Mouse (Mus musculus) thymus, adult 18-20 months (tissue): ENCODE results near the gene Rapgef6.
"Not testable (repeated sequence)": the region's sequence is repeated elsewhere in the genome, so short reads cannot be mapped to it uniquely, and the experiment has no call there.

ENCODE experiments used
- DNase-seq, 2 experiments: peaks; one replicate each; pipeline ENCODE4 v3.0.0; 2022; ENCODE audit warnings: mixed read lengths in 2 of 2

The Rapgef6 gene

DNA sequence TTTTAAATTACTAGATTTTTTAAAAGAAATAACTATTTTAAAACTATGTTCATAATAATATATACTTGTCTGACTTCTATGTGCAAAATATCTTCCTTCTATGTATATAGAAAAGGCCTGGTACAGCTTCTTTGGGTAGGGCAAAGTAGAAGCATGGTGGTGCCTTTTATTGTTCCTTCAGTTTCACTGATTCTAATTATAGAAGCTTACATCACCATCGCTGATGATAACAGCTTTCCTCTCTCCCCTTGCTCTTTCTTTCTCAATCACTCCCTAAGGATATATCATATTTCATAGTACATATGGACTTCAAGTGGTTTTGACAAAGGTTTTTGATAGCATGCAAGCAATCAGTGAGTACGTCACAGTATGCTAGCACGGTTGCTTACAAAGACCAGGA is 69.9 kb downstream of the Rapgef6 start:
- DNase-seq, result no peak

DNA sequence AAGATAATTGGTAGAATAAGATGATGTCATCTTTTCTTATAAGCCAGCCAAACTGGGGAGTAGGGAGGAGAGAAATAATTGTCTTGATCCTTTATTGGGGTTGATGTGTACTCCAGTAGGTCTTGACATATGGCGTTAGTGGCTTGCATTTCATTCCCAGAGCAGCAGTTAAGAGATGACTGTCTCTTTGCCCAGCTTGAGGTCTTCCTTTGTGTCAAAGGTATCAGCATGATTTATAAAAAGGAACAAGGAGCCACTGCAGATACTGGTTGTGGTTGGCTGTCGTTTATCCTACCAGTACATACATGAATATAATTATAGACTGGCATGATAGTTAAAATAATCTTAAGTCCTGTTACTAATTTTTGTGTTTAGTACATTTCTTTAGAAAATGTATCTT is 71.4 kb downstream of the Rapgef6 start:
- no peak for DNase-seq

DNA sequence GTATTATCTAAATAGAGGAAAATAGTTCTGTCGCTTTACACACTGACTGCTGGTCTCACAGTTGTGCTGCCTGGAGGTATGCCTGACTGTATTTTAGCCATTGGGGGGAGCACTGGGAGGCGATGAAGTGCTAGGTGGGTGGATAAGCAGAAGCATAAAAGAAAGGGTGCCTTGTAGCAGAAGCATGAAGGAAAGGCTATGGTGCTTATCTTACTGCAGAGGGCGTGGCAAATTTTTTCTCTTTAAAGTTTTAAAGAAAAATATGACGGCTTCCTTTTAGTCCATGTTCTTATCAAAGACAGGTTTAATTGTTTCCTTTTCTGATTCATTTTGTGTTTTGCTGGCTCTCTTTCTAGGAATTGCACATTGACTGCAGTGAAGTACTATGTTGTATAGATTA is 72.4 kb downstream of the Rapgef6 start:
- DNase-seq, result no peak

DNA sequence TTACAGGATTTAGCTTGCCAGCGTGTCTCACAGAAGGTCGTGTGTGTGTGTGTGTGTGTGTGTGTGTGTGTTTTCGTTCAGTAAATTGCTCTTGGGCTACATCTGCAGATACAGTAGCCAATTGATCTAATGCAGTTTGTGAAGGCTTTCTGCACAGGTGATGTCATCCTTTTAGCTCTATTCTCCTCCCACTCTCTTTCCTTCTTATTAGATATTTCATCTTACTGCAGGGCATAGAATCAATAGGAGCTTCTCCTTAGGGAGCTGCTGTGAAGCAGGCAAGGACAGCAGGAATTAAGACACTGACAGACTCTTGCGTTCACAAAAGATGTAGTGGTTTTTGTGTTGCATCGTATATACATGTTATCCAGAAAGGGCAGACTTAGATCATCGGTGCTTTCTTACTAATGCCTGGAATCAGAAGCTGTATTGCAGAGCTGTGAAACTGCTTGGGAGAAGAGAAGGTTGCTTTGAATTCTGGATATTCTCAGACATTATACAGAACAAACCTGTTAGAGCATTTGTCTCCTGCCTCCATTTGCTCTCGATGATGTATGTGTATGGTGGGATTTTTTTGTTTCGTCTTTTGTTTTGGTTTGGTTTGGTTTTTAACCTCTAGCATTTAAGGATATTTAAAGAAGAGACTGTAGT is 73.4 kb downstream of the Rapgef6 start:
- DNase-seq, result no peak

DNA sequence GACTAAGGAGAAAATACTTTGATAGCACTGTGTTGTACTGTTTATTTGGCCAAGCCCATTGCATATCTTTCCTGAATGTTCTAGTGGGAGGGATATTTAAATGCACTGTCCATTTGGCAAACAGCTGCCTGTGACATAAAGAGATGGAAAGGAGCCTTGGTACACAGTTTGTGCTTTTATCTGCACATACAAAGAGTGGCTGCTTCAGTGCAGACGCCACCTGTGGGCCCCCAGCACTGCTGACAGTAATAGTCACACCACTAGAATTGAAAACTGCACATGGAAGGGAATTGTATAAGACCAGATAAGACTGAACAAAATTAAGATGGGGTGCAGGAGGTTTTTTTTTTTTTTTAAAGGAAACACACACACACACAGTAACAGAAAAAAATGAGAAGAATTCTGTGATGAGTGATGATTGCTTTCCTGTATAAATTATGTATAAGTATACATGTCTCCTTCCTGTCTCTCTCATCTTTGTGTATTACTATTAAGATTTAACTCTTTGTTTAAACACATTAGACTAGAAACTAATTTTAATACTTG is 75.3 kb downstream of the Rapgef6 start:
- DNase-seq, result no peak

GRCm38 (mm10) chr11:54601121-54601520 is 78.5 kb downstream of the Rapgef6 start:
- no peak for DNase-seq

GRCm38 (mm10) chr11:54602764-54603163 is 80.1 kb downstream of the Rapgef6 start:
- not testable (repeated sequence) for DNase-seq

GRCm38 (mm10) chr11:54604415-54604814 is 81.8 kb downstream of the Rapgef6 start:
- no peak for DNase-seq

DNA sequence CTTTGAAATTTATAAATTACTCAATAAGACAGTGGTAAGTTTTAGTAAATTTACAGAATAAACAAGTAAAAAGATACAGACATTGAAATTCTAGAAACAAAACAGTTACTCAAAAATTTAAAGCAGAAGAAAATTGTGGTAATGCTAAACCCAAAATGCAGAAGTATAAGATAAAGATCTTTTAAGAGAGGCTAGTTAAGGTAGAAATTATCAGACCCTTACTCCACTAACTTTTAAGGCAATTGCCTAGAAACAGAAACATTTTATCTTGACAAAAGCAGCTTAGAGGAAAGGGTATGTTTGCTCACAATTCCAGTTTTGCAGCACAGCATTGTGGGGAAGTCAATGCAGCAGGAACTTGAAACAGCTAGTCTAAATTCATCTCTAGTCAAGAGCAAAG is 91.0 kb downstream of the Rapgef6 start:
- no peak for DNase-seq

DNA sequence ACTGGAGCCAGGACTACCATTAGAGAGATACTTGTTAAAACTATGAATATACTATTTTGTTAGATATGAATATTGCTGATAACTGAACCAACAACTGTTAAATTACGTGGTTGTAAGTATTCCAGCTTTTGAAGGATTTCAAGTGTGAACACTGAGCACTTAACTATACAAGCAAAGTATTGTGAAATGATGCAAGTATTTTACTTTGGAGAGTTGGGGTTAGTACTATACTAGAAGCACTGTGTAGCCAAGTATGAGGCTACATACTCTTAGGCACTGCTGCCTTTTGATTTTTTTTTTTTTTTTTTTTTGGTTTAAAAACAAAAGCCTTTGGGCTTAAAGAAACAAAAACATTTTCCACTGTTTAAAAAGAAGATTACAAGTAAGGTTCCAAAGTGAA is 91.9 kb downstream of the Rapgef6 start:
- DNase-seq, result no peak

GRCm38 (mm10) chr11:54618841-54619240 is 96.2 kb downstream of the Rapgef6 start:
- no peak for DNase-seq

DNA sequence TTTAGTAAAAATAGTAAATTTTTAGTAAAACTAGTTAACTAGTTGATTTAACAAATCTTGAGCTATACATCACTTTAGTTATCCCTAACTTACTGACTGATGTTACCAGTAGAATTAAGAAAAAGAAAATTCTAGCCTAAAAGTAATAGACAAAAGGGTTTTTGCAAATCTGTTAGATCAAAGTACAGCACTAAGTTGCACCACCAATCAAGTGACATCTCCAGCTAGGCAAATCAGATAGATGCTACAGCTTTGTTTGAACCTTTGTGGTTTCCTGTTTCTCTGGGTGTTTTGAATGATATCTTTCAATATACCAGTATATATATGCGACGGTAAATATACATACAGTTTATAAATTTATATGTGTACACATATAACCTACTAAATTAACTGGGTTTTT is 99.1 kb downstream of the Rapgef6 start:
- no peak for DNase-seq

GRCm38 (mm10) chr11:54626905-54627304 is 104.3 kb downstream of the Rapgef6 start:
- no peak for DNase-seq

- DNase-seq, result no peak
Measured at GRCm38 (mm10) chr11:54646420-54646819, 123.8 kb downstream of the Rapgef6 start.

- DNase-seq, result no peak
Measured at GRCm38 (mm10) chr11:54648573-54648972, 125.9 kb downstream of the Rapgef6 start.

GRCm38 (mm10) chr11:54655420-54655819 is 132.8 kb downstream of the Rapgef6 start:
- DNase-seq, result no peak

- DNase-seq, result no peak
Measured at GRCm38 (mm10) chr11:54673575-54674298, 151.1 kb downstream of the Rapgef6 start.

GRCm38 (mm10) chr11:54675792-54676489 is 153.3 kb downstream of the Rapgef6 start:
- no peak for DNase-seq

DNA sequence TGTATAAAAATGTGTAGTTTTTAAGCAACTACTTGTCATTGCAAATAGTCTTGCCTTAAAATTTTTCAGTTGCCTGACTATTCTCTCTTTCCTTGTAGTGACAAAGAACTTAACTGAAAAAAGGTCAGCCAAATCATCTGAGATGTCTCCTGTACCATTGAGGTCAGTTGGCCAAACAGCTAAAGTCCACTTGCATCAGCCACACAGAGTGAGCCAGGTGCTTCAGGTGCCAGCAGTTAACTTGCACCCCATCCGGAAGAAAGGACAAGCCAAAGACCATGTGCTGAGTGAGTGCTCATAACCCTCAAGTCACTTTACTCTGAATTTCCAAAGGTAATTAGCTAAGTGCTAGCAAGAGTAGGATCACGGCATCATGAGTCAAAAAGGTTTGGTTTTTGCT is 156.5 kb downstream of the Rapgef6 start:
- DNase-seq, result no peak

DNA sequence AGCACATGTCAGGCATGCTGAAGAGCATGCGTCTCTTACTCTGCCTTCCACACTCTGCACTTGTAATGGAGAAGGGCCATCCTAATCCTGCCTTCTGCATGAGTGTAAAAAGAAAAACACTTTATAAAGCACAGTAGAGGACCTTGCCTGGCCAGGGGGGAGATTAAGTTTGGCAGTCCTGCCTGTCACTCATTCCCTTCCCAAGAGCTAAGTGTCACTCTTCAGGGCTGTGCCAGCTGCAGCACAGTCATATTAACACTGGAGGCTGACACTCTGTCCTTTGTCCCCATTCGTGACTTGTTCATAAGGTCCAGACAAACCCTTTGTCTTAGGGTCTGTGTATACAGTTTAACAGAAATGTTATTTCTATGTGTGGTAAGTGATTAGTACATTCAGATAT is 162.2 kb downstream of the Rapgef6 start:
- no peak for DNase-seq

DNA sequence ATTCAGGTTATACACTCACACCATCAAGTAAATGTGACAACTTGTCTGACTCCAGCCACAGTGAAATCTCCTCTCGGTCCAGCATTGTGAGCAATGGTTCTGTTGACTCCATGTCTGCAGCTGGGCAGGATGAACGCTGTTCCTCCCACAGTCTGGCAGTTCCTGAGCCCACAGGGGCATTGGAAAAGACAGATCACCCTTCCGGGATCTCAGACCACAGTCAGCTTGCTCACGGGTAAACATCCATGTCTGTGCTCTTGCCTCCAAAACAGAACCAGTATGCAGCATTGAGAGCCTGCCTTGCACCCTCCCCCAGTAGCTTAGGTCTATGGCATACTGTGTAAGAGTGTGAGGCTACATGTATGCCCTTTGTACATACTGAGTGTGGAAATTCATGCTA is 167.5 kb downstream of the Rapgef6 start:
- no peak for DNase-seq

DNA sequence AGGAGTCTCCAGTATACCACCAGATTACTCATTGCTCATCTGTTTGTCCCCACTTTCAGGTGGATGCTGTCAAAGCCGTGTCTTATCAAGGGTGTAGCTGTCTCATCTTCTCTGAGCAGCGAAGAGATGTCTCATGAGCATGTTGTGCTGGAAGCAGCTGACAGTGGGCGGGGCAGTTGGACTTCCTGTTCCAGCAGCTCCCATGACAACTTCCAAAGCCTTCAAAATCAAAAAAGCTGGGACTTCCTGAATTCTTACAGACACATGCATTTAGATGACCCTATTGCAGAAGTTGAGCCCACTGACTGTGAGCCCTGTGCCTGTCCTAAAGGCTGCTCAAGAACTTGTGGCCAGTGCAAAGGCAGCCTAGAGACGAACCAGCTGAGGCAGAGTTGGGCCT is 168.5 kb downstream of the Rapgef6 start:
- no peak for DNase-seq

DNA sequence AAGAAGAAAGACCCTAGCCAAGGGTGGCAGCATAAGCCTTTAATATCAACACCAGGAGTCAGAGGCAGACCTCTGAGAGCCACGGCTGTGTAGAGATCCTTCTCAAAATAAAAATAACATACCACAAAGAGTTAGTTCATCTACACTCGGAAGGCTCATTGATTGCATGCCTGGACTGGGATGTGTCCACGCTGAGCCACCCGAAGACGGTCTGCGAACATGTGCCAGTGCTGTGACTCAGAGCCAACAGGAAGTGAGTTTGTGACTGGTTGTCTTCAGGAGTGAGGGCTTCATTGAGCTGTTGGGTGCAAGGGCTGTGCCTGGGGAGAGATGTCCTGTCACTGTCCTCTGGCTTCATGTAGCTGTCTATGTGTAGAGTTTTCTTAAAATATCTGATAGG is 171.0 kb downstream of the Rapgef6 start:
- no peak for DNase-seq

GRCm38 (mm10) chr11:54694291-54694690 is 171.6 kb downstream of the Rapgef6 start:
- DNase-seq, result no peak
